Mouse (Mus musculus) left cerebral cortex, adult 9 months (tissue): ENCODE results near the gene Ccnd2.

Experiments used
- DNase-seq, 2 experiments: peaks; one replicate each; pipeline ENCODE4 v3.0.0; 2022; ENCODE audit warnings: low spot score in 2 of 2

Ccnd2 gene

GRCm38 (mm10) chr6:127148526-127149302, 3.3 kb downstream of the Ccnd2 start:
- no peak for DNase-seq

- DNase-seq: peak; percentile 53 to 84
Measured at GRCm38 (mm10) chr6:127147665-127148064, 4.3 kb downstream of the Ccnd2 start.

GRCm38 (mm10) chr6:127146322-127146947, 5.6 kb downstream of the Ccnd2 start:
- no peak for DNase-seq

- no peak for DNase-seq
Measured at GRCm38 (mm10) chr6:127145464-127146190, 6.4 kb downstream of the Ccnd2 start.

GRCm38 (mm10) chr6:127143576-127144288, 8.3 kb downstream of the Ccnd2 start:
- no peak for DNase-seq

- DNase-seq: no peak
Measured at GRCm38 (mm10) chr6:127143124-127143520, 8.9 kb downstream of the Ccnd2 start.

- DNase-seq: no peak
Measured at GRCm38 (mm10) chr6:127142154-127143123, 9.6 kb downstream of the Ccnd2 start.

GRCm38 (mm10) chr6:127138962-127139361, 13.0 kb downstream of the Ccnd2 start:
- peak in 1 of 2 experiments; percentile 58 for DNase-seq

GRCm38 (mm10) chr6:127133433-127134245, 18.4 kb downstream of the Ccnd2 start:
- no peak for DNase-seq

- no peak for DNase-seq
Measured at GRCm38 (mm10) chr6:127132719-127133118, 19.3 kb downstream of the Ccnd2 start.

- no peak for DNase-seq
Measured at GRCm38 (mm10) chr6:127131946-127132345, 20.0 kb downstream of the Ccnd2 start.

GRCm38 (mm10) chr6:127130377-127130776, 21.6 kb downstream of the Ccnd2 start:
- DNase-seq: no peak

GRCm38 (mm10) chr6:127129659-127130058, 22.3 kb downstream of the Ccnd2 start:
- no peak for DNase-seq

- DNase-seq: no peak
Measured at GRCm38 (mm10) chr6:127123506-127123905, 28.5 kb downstream of the Ccnd2 start.

GRCm38 (mm10) chr6:127122996-127123395, 29.0 kb downstream of the Ccnd2 start:
- DNase-seq: no peak

- DNase-seq: no peak
Measured at GRCm38 (mm10) chr6:127122221-127122806, 29.7 kb downstream of the Ccnd2 start.

GRCm38 (mm10) chr6:127114753-127115456, 37.1 kb downstream of the Ccnd2 start:
- DNase-seq: no peak

- DNase-seq: peak; percentile 86 to 94
Measured at GRCm38 (mm10) chr6:127109402-127109930, 42.5 kb downstream of the Ccnd2 start, which contains the start of gene Tigar. Gene Tigar (minus strand): TSS chr6:127109557.
